Mouse (Mus musculus): ENCODE data around the gene Selenon. TPM values are rescaled to one million over a fixed set of nuclear protein-coding genes. Genes with fewer than 3 reads are reported as not detected.

Gene Selenon
- polyA plus RNA-seq, 2 experiments = 48.5 to 68.5 TPM

GRCm38 (mm10) chr4:134523447-134523846 is 28.5 kb downstream of the Selenon start:
- no peak overlapping the region for H3K27ac ChIP-seq (replicated peaks; ENCODE audit: low read depth, low read length)
- DNase-seq (ENCODE audit: low spot score) (no peak), ATAC-seq (ENCODE audit: low FRiP score, low read depth) (no peak)
- H3K4me3 ChIP-seq (replicated peaks; ENCODE audit: low read length) = no peak overlapping the region
- no peaks in the 10 kb centered on the region for H3K4me1 ChIP-seq (ENCODE audit: control insufficient read depth, insufficient read depth, low read length)
- H3K9me3 ChIP-seq (ENCODE audit: control insufficient read depth, low read length) = no peaks in the 10 kb centered on the region
- WGBS = 87% methylated on average over 4 of the region's 4 CpGs
- peaks cover 49% of the 10 kb centered on the region for H3K36me3 ChIP-seq (ENCODE audit: control insufficient read depth, insufficient read depth, low read length)
- TF ChIP-seq POLR2A (IDR thresholded peaks at IDR 0.05; ENCODE audit: borderline replicate concordance, extremely low read depth, insufficient read depth, insufficient read length) = no peak
- H3K27me3 ChIP-seq (ENCODE audit: control insufficient read depth, insufficient read depth, low read length) = no peaks in the 10 kb centered on the region
- no peak overlapping the region for H3K4me2 ChIP-seq (replicated peaks; ENCODE audit: low read depth, low read length, severe bottlenecking)
- no peak overlapping the region for H3K9ac ChIP-seq (ENCODE audit: low read depth, low read length, severe bottlenecking)

GRCm38 (mm10) chr4:134519281-134519680 is 32.7 kb downstream of the Selenon start:
- Histone ChIP-seq H3K27ac (replicated peaks; ENCODE audit: low read depth, low read length) (no peak overlapping the region), H3K36me3 (ENCODE audit: control insufficient read depth, insufficient read depth, low read length) (peaks cover 10% of the 10 kb centered on the region), H3K9me3 (ENCODE audit: control insufficient read depth, low read length) (no peaks in the 10 kb centered on the region), H3K27me3 (ENCODE audit: control insufficient read depth, insufficient read depth, low read length) (no peaks in the 10 kb centered on the region), H3K4me3 (replicated peaks; ENCODE audit: low read length) (no peak overlapping the region), H3K4me1 (ENCODE audit: control insufficient read depth, insufficient read depth, low read length) (no peaks in the 10 kb centered on the region), H3K4me2 (replicated peaks; ENCODE audit: low read depth, low read length, severe bottlenecking) (no peak overlapping the region), H3K9ac (ENCODE audit: low read depth, low read length, severe bottlenecking) (no peak overlapping the region)
- TF ChIP-seq POLR2A (IDR thresholded peaks at IDR 0.05; ENCODE audit: borderline replicate concordance, extremely low read depth, insufficient read depth, insufficient read length) = no peak
- DNase-seq (ENCODE audit: low spot score) = no peak
- ATAC-seq (ENCODE audit: low FRiP score, low read depth) = no peak

- peaks cover 4% of the 10 kb centered on the region; the same call in 1 of the 2 replicates for H3K36me3 ChIP-seq (ENCODE audit: control insufficient read depth, insufficient read depth, low read length)
- H3K4me1 ChIP-seq (ENCODE audit: control insufficient read depth, insufficient read depth, low read length) = no peaks in the 10 kb centered on the region
- DNase-seq (ENCODE audit: low spot score) (no peak), ATAC-seq (ENCODE audit: low FRiP score, low read depth) (no peak)
- no peak overlapping the region for H3K4me3 ChIP-seq (replicated peaks; ENCODE audit: low read length)
- no peak overlapping the region for H3K4me2 ChIP-seq (replicated peaks; ENCODE audit: low read depth, low read length, severe bottlenecking)
- no peaks in the 10 kb centered on the region for H3K9me3 ChIP-seq (ENCODE audit: control insufficient read depth, low read length)
- H3K27me3 ChIP-seq (ENCODE audit: control insufficient read depth, insufficient read depth, low read length) = no peaks in the 10 kb centered on the region
- H3K9ac ChIP-seq (ENCODE audit: low read depth, low read length, severe bottlenecking) = no peak overlapping the region
- 92% methylated on average over 4 of the region's 4 CpGs for WGBS
- no peak for TF ChIP-seq POLR2A (IDR thresholded peaks at IDR 0.05; ENCODE audit: borderline replicate concordance, extremely low read depth, insufficient read depth, insufficient read length)
- H3K27ac ChIP-seq (replicated peaks; ENCODE audit: low read depth, low read length) = no peak overlapping the region
These were observed 33.4 kb downstream of the Selenon start for GRCm38 (mm10) chr4:134518541-134518940.

GRCm38 (mm10) chr4:134517719-134518118 is 34.2 kb downstream of the Selenon start:
- H3K4me3 ChIP-seq (replicated peaks; ENCODE audit: low read length) = no peak overlapping the region
- no peaks in the 10 kb centered on the region for H3K4me1 ChIP-seq (ENCODE audit: control insufficient read depth, insufficient read depth, low read length)
- no peak overlapping the region for H3K9ac ChIP-seq (ENCODE audit: low read depth, low read length, severe bottlenecking)
- no peaks in the 10 kb centered on the region for H3K27me3 ChIP-seq (ENCODE audit: control insufficient read depth, insufficient read depth, low read length)
- TF ChIP-seq POLR2A (IDR thresholded peaks at IDR 0.05; ENCODE audit: borderline replicate concordance, extremely low read depth, insufficient read depth, insufficient read length) = no peak
- no peak overlapping the region for H3K27ac ChIP-seq (replicated peaks; ENCODE audit: low read depth, low read length)
- WGBS = 91% methylated on average over 10 of the region's 10 CpGs
- no peak overlapping the region for H3K4me2 ChIP-seq (replicated peaks; ENCODE audit: low read depth, low read length, severe bottlenecking)
- H3K9me3 ChIP-seq (ENCODE audit: control insufficient read depth, low read length) = no peaks in the 10 kb centered on the region
- no peak for DNase-seq (ENCODE audit: low spot score)
- ATAC-seq (ENCODE audit: low FRiP score, low read depth) = no peak
- H3K36me3 ChIP-seq (ENCODE audit: control insufficient read depth, insufficient read depth, low read length) = peaks cover 4% of the 10 kb centered on the region; the same call in 1 of the 2 replicates

- Histone ChIP-seq H3K27me3 (ENCODE audit: control insufficient read depth, insufficient read depth, low read length) (no peaks in the 10 kb centered on the region), H3K4me2 (replicated peaks; ENCODE audit: low read depth, low read length, severe bottlenecking) (no peak overlapping the region), H3K4me3 (replicated peaks; ENCODE audit: low read length) (no peak overlapping the region), H3K27ac (replicated peaks; ENCODE audit: low read depth, low read length) (no peak overlapping the region), H3K4me1 (ENCODE audit: control insufficient read depth, insufficient read depth, low read length) (no peaks in the 10 kb centered on the region), H3K9ac (ENCODE audit: low read depth, low read length, severe bottlenecking) (no peak overlapping the region), H3K9me3 (ENCODE audit: control insufficient read depth, low read length) (no peaks in the 10 kb centered on the region), H3K36me3 (ENCODE audit: control insufficient read depth, insufficient read depth, low read length) (peaks cover 4% of the 10 kb centered on the region; the same call in 1 of the 2 replicates)
- 77% methylated on average over 8 of the region's 8 CpGs for WGBS
- ATAC-seq (ENCODE audit: low FRiP score, low read depth) (no peak), DNase-seq (ENCODE audit: low spot score) (no peak)
- TF ChIP-seq POLR2A (IDR thresholded peaks at IDR 0.05; ENCODE audit: borderline replicate concordance, extremely low read depth, insufficient read depth, insufficient read length) = no peak
These were observed 35.0 kb downstream of the Selenon start for GRCm38 (mm10) chr4:134516981-134517380.

GRCm38 (mm10) chr4:134515614-134516013 is 36.4 kb downstream of the Selenon start:
- WGBS = 76% methylated on average over 7 of the region's 7 CpGs
- no peak for DNase-seq (ENCODE audit: low spot score)
- no peaks in the 10 kb centered on the region for H3K9me3 ChIP-seq (ENCODE audit: control insufficient read depth, low read length)
- no peaks in the 10 kb centered on the region for H3K27me3 ChIP-seq (ENCODE audit: control insufficient read depth, insufficient read depth, low read length)
- H3K27ac ChIP-seq (replicated peaks; ENCODE audit: low read depth, low read length) = no peak overlapping the region
- no peak overlapping the region for H3K9ac ChIP-seq (ENCODE audit: low read depth, low read length, severe bottlenecking)
- H3K4me1 ChIP-seq (ENCODE audit: control insufficient read depth, insufficient read depth, low read length) = no peaks in the 10 kb centered on the region
- H3K36me3 ChIP-seq (ENCODE audit: control insufficient read depth, insufficient read depth, low read length) = no peaks in the 10 kb centered on the region
- no peak overlapping the region for H3K4me2 ChIP-seq (replicated peaks; ENCODE audit: low read depth, low read length, severe bottlenecking)
- ATAC-seq (ENCODE audit: low FRiP score, low read depth) = no peak
- no peak for TF ChIP-seq POLR2A (IDR thresholded peaks at IDR 0.05; ENCODE audit: borderline replicate concordance, extremely low read depth, insufficient read depth, insufficient read length)
- H3K4me3 ChIP-seq (replicated peaks; ENCODE audit: low read length) = no peak overlapping the region

All from limb, embryonic 14.5 days (tissue).